In the genomic region with DNA sequence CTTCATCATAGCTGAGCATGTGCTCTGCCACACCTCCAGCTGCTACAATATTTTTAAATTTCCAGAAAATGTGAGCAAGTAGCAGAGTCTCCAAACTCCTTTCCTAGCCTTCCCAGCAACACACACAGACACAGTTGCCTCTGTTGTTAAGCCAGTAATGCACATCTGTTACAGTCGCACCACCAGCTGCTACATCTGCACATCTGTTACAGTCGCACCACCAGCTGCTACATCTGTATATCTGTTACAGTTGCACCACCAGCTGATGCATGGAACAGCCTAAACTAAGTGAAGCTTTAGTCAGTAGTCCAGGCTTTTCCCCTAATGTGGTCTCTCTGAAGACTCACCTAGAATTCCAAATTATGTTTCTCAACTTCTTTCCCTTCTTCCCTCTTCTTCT, we compare ENCODE assay signal across 35 mouse cellular contexts. TPM values are rescaled to one million over a fixed set of nuclear protein-coding genes. Genes with fewer than 3 reads are reported as not detected.
"Had no signal": no experiment of that assay in that cellular context is flagged by ENCODE, and none has a peak within 500 bp of the region (broad histone marks: within the 10 kb centered on the region; RNA-seq: fewer than 3 reads in every experiment).

No protein-coding gene starts in this region.

- ATAC-seq: hindbrain, embryonic 16.5 days; inflammation-experienced regulatory T-cells, adult 6 months; intestine, embryonic 15.5 days; intestine, postnatal 0 days; liver, embryonic 12.5 days had no signal

- H3K4me3 ChIP-seq: heart, embryonic 10.5 days; heart, embryonic 12.5 days; hindbrain, embryonic 10.5 days; hindbrain, embryonic 12.5 days; intestine, embryonic 15.5 days; layer of hippocampus, adult 2 months; limb, embryonic 12.5 days; limb, embryonic 15.5 days; liver, embryonic 12.5 days had no signal

- DNase-seq: gastrocnemius, postnatal 25 days; heart, adult 18-20 months; heart, postnatal 10 days; heart, postnatal 4 days; kidney, adult 18-20 months; kidney, adult 8-10 months; kidney, postnatal 10 days; kidney, postnatal 25 days; kidney, postnatal 4 days; layer of hippocampus, postnatal 36 days; left cerebral cortex, postnatal 4 days; lung, adult 18-20 months had no signal

- H3K27me3 ChIP-seq: heart, embryonic 12.5 days; hindbrain, embryonic 12.5 days; intestine, embryonic 15.5 days; limb, embryonic 12.5 days; limb, embryonic 15.5 days; liver, embryonic 12.5 days had no signal

RNA-seq across cellular contexts. Expression of a gene that starts 42.2 kb away (rescaled TPM):
- total RNA-seq: gastrocnemius, adult 8-10 months; gastrocnemius, postnatal 25 days; granulocyte monocyte progenitor cell, adult 5-6 weeks; heart, adult 18-20 months; heart, postnatal 25 days; left cerebral cortex, adult 18-20 months; left cerebral cortex, postnatal 25 days; left cerebral cortex, postnatal 4 days; liver, adult 2 months had no signal
- polyA plus RNA-seq: heart, embryonic 10.5 days; heart, embryonic 12.5 days; heart, embryonic 14.5 days; heart, embryonic 16.5 days; hindbrain, embryonic 10.5 days; hindbrain, embryonic 12.5 days; inflammation-experienced regulatory T-cells, adult 6 months; intestine, embryonic 15.5 days; intestine, postnatal 0 days; kidney, embryonic 14.5 days; kidney, embryonic 16.5 days; limb, embryonic 12.5 days; limb, embryonic 15.5 days; liver, embryonic 12.5 days; liver, embryonic 16.5 days had no signal
